Mouse (Mus musculus) kidney, embryonic 16.5 days (tissue): ENCODE data around the gene Cdc6. TPM values are rescaled to one million over a fixed set of nuclear protein-coding genes. Genes with fewer than 3 reads are reported as not detected.

ENCODE experiments used
- ATAC-seq: fragments of 200-750 bp; cut with Nextera tagmentation; 2 replicates; pipeline ENCODE4 v1.8.0; 2017; ENCODE audit warnings: moderate TSS enrichment; ENCODE audit not compliant: low FRiP score, low TSS enrichment
- H3K27ac ChIP-seq: fragments of 300-500 bp; sonication (generic); 2 replicates; pipeline ENCODE4 v1.5.1; 2014; ENCODE audit warnings: low read length
- H3K27me3 ChIP-seq: fragments of 300-500 bp; sonication (generic); 2 replicates; pipeline ENCODE4 v1.6.1; 2014; ENCODE audit warnings: low read length, control low read depth, mixed read lengths; ENCODE audit not compliant: insufficient read depth
- H3K36me3 ChIP-seq: fragments of 300-500 bp; sonication (generic); 2 replicates; pipeline ENCODE4 v1.6.1; 2014; ENCODE audit warnings: low read length, control low read depth, mixed read lengths; ENCODE audit not compliant: insufficient read depth
- H3K4me1 ChIP-seq: fragments of 300-500 bp; sonication (generic); 2 replicates; pipeline ENCODE4 v1.6.1; 2014; ENCODE audit warnings: low read length, control low read depth, mixed read lengths; ENCODE audit not compliant: insufficient read depth
- H3K4me2 ChIP-seq: fragments of 300-500 bp; sonication (generic); replicated peaks from 2 replicates; pipeline ENCODE4 v1.6.1; 2014; ENCODE audit warnings: low read depth, low read length
- H3K4me3 ChIP-seq: fragments of 300-500 bp; sonication (generic); 2 replicates; pipeline ENCODE4 v1.5.1; 2014; ENCODE audit warnings: mild to moderate bottlenecking, low read length
- H3K9ac ChIP-seq: fragments of 300-500 bp; sonication (generic); replicated peaks from 2 replicates; pipeline ENCODE4 v1.6.1; 2014; ENCODE audit warnings: low read length
- H3K9me3 ChIP-seq: fragments of 300-500 bp; sonication (generic); 2 replicates; pipeline ENCODE4 v1.6.1; 2016; ENCODE audit warnings: low read length, control low read depth
- WGBS: fragments of 180-500 bp; shearing (Covaris S2); extraction: QIAGEN DNeasy Blood & Tissue Kit; methylation state at CpG from one replicate; pipeline ENCODE4 v1.1.7; 2014; 5-methylcytosine and 5-hydroxymethylcytosine counted together
- polyA plus RNA-seq: library from polyadenylated mRNA; unstranded; fragments of >200 nt; fragmentation: Nextera tagmentation; extraction: Ambion mirVana; gene quantifications from 2 replicates; pipeline ENCODE4 v1.2.1, GENCODE M21; 2015

The Cdc6 gene
- 36.2 and 38.6 TPM in 2 replicates for polyA plus RNA-seq

DNA sequence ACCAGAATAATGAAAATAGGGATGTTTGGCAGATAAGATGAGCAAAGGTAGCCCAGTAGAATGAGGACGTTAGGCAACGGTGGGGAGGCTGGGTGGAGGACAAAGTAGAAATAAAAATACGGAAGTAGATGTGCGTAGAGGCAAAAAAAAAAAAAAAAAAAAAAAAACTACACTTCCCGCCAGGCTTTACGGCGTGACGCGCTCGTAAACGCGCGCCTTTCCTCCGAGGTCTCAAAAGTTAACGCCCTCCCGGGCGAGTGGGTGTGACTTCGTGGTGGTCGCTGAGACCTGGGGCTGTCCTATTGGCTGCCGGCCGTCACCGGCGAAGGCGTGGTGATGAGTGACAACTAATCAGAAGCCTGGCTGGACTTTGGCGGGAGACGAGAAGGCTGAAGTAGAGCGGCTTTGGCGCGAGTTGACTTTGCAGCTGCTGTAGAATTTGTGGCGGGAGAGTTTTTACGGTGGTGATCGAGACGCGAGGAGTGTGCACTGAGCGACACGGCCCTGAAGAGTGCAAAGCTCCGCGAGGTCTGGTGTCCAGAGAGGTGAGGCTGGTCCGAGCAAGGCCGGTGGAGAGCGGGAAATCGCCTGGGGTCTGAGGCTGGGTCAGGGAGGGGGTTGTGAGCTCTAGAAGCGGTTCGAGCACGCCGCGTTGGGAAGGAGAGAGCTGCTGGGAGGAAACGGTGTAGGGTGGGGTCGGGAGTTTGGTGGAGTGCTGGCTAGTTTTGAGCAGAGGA lies at the start of gene Cdc6:
Gene Cdc6, plus strand, starts transcription at position 365 of the 737 bp plus-strand sequence.
- H3K9me3 ChIP-seq = no peaks in the 10 kb centered on the region
- peak within 1 kb of the TSS; percentile 97 for H3K4me2 ChIP-seq
- peak within 1 kb of the TSS; percentile 47; the same call in 1 of the 2 replicates for H3K27ac ChIP-seq
- under 1% methylated on average over 48 of the region's 49 CpGs for WGBS
- peaks cover 33% of the 10 kb centered on the region for H3K4me1 ChIP-seq
- peak; percentile 97 for ATAC-seq
- H3K36me3 ChIP-seq = peaks cover 5% of the 10 kb centered on the region; the same call in 1 of the 2 replicates
- H3K4me3 ChIP-seq = peak within 1 kb of the TSS; percentile 66
- no peaks in the 10 kb centered on the region for H3K27me3 ChIP-seq
- peak within 1 kb of the TSS; percentile 75 for H3K9ac ChIP-seq

DNA sequence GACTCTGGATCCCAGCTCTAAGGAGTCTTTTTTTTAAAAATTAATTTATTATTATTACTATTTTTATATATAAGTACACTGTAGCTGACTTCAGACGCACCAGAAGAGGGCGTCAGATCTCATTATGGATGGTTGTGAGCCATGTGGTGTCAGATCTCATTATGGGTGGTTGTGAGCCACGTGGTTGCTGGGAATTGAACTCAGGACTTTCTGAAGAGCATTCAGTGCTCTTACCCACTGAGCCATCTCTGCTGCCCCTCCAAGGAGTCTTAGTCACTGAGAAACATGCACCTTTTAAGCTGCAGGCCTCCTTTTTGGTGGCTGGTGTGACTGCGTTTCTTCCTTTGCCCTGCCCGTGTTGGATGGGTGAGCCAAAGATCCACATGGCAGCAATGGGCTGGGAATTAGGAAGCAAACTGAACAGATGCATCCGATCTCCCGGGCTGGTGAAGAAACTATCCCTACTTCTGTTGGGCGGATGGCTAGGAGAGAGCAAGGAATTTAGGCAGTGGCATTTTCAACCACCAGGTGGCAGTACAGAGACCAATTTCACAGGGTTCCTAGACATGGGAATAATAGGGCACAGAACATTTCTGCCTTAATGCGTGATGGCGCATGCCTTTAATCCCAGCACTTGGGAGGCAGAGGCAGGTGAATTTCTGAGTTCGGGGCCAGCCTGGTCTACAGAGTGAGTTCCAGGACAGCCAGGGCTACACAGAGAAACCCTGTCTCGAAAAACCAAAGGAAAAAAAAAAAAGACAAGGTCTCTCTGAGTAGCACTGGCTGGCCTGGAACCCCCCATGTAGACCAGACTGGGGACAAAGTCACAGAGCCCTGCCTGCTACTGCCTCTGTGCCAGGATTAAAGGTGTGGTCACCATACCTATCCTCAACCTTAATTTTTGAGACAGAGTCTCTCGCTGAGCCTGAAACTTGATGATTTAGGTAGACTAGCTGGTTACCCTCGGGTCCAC lies 48.6 kb upstream of the Cdc6 start:
- Histone ChIP-seq H3K4me3 (no peak overlapping the region), H3K27ac (no peak overlapping the region), H3K27me3 (no peaks in the 10 kb centered on the region), H3K9ac (no peak overlapping the region), H3K4me2 (0 out of 2 replicates have a peak overlapping the region, but pooled peaks have one; percentile 26), H3K4me1 (peaks cover 5% of the 10 kb centered on the region), H3K9me3 (no peaks in the 10 kb centered on the region), H3K36me3 (no peaks in the 10 kb centered on the region)
- WGBS = 36% methylated on average over 14 of the region's 14 CpGs
- ATAC-seq = peak; percentile 61

DNA sequence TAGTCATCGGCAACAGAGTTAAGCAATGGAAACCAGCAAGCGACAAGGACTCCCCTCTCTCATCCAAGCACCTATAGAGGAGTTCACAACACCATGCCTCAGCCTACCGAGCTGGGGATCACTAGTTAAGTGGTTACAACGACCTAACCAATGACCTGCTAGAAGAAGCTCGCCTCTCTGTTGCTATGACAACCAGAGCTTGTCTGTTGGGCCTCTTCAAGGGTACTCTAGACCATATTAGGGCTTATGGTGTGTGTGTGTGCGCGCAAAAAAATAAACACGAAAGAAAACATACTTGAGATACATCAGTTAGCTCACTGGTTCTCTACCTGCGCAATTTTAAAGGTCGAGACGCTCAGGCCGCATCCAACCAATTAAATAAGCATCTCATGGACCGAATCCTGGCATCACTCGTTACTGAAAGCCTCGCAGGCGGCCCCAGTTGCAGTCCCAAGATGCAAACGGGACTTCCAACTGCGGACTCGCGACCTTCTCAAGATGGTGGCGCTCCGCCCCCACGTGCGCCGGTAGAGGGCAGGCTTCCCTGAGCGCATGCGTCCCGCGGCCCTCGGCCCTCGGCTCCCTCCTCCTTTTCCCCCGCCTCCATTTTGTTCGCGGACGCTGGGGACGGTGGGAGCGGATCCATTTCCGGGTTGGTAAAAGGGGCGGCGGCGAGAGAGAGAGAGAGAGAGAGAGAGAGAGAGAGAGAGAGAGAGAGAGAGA lies 44.4 kb upstream of the Cdc6 start, which contains the start of gene Wipf2:
Gene Wipf2, plus strand, starts transcription at position 611 of the 723 bp plus-strand sequence.
- Histone ChIP-seq H3K27me3 (no peaks in the 10 kb centered on the region), H3K4me1 (peaks cover 13% of the 10 kb centered on the region), H3K27ac (peak within 1 kb of the TSS; percentile 94), H3K9ac (peak within 1 kb of the TSS; percentile 79), H3K4me3 (peak within 1 kb of the TSS; percentile 71), H3K9me3 (no peaks in the 10 kb centered on the region), H3K4me2 (peak within 1 kb of the TSS; percentile 87), H3K36me3 (peaks cover 19% of the 10 kb centered on the region; the same call in 1 of the 2 replicates)
- WGBS = 7% methylated on average over 38 of the region's 41 CpGs
- ATAC-seq = peak; percentile 87

DNA sequence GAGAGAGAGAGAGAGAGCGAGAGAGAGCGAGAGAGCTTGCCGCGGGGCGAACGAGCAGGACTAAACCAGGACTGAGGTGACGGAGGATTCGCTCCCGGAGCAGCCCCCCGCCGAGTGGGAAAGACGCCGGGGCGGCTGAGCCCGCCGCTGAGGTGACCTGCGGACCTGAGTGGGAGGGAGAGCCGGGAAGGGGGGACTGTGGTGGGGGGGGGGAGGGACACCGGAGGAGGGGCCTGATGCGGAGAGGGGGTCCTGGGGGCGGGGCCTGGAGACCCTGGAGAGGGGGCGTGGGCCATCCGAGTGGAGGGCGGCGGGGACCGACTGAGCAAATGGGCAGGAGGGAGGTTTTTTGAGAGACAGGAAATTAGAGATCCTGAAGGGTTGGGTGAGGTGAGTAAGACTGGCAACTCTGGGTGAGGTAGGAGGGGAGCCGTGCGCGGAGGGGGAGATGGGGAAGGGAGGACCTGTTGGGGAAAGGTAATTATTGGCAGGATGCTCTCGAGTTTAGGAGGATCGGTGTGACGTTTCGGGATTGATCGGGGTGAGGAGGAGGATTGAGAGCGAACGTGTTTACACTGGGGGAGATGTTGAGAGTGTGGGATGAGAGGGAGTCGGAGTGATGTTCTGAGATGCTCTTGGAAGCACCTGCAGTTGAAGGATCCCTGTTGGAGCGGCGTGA lies 43.7 kb upstream of the Cdc6 start:
- Histone ChIP-seq H3K9ac (peak overlapping the region; percentile 79), H3K4me2 (peak overlapping the region; percentile 87), H3K36me3 (peaks cover 24% of the 10 kb centered on the region; the same call in 1 of the 2 replicates), H3K9me3 (no peaks in the 10 kb centered on the region), H3K4me3 (peak overlapping the region; percentile 71), H3K27me3 (no peaks in the 10 kb centered on the region), H3K27ac (peak overlapping the region; percentile 94), H3K4me1 (peaks cover 13% of the 10 kb centered on the region)
- 0% methylated on average over 32 of the region's 39 CpGs for WGBS
- peak; percentile 81 for ATAC-seq

DNA sequence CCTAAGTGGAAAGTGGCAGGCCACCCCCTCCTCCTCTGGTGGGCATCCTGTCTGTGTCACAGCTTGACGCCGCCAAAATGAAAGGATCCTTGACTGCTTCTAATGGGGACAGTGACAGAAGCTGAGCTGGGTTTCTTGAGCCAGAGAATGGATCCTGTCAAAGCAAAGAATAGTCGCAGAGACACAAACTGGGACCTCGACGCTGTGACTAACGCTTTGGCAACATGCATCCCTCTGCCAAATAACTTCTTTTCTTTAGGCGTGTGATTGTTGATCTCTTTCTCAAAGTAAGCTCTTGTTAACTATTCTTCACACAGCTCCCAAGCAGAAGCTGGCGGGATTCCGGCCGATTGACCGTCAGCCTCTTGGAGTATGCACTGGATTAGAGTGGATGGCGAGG lies 40.3 kb upstream of the Cdc6 start:
- H3K36me3 ChIP-seq = peaks cover 33% of the 10 kb centered on the region
- H3K27ac ChIP-seq = no peak overlapping the region
- H3K9ac ChIP-seq = no peak overlapping the region
- H3K4me2 ChIP-seq = no peak overlapping the region
- H3K9me3 ChIP-seq = no peaks in the 10 kb centered on the region
- H3K27me3 ChIP-seq = no peaks in the 10 kb centered on the region
- H3K4me3 ChIP-seq = no peak overlapping the region
- peaks cover 13% of the 10 kb centered on the region for H3K4me1 ChIP-seq
- WGBS = 97% methylated on average over 12 of the region's 12 CpGs
- ATAC-seq = no peak

DNA sequence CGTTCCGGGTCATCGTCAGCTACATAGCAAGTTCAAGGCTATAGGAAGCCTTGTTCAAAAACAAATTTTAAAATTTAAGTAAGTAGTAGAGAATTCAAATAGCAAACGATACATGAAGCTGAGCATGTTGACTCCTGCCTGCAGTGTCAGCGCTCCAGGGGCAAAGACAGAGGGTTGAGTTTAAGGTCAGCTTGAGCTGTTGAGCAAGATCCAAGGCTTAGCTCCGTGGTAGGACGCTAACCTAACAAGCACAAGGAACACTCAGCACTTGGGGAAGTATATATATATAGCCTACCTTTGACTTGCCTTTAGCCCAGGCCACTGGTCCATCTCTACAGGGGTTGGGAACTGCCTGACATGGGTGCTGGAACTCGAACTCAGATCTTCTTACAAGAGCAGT lies 37.7 kb upstream of the Cdc6 start:
- no peak overlapping the region for H3K4me3 ChIP-seq
- H3K4me2 ChIP-seq = no peak overlapping the region
- H3K27ac ChIP-seq = no peak overlapping the region
- H3K9ac ChIP-seq = no peak overlapping the region
- H3K9me3 ChIP-seq = no peaks in the 10 kb centered on the region
- ATAC-seq = no peak
- 0 out of 2 replicates have a peak, but pooled peaks cover under 1% of the 10 kb centered on the region for H3K4me1 ChIP-seq
- 96% methylated on average over 8 of the region's 8 CpGs for WGBS
- H3K36me3 ChIP-seq = peaks cover 42% of the 10 kb centered on the region
- no peaks in the 10 kb centered on the region for H3K27me3 ChIP-seq

DNA sequence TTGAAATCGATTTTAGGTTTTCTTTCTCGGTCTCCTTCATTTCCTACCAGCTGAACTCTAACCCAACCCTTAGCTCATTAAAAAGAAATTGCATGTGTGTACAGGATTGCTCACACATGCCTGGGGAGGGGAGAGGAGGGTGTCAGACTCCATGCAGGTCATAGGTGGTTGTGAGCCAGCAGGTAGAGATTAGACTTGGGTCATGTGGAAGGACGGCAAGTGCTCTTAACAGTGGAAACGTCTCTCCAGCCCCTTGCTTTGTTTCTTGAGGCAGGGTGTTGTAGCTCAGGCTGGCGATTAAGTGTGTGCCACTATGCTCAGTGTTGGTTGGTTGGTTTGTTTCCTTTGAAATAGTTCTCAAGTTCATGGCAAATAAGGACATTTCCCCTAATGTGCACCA lies 36.8 kb upstream of the Cdc6 start:
- H3K27me3 ChIP-seq = no peaks in the 10 kb centered on the region
- no peak overlapping the region for H3K4me3 ChIP-seq
- H3K36me3 ChIP-seq = peaks cover 42% of the 10 kb centered on the region
- ATAC-seq = no peak
- no peak overlapping the region for H3K27ac ChIP-seq
- 84% methylated on average over 5 of the region's 5 CpGs for WGBS
- no peak overlapping the region for H3K9ac ChIP-seq
- H3K4me1 ChIP-seq = no peaks in the 10 kb centered on the region
- no peak overlapping the region for H3K4me2 ChIP-seq
- no peaks in the 10 kb centered on the region for H3K9me3 ChIP-seq

DNA sequence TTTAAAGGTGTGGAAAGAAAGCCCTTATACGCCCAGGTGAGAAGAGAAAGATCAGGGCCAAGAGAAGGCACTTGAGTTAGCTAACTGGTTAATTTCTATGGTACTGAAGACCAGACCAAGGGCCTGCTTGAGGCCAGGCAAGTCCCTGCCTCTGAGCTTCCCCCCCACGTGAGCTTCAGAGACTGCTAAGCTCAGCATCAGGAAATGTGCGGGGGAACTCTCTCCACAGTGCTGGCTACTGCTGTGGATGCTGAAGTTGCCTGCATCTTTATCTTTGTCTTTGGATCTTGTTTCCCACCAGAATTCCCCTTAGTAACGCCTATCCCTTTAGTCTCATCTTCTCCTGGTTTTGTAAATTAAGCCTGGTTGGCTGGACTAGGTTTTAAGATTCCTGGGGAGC lies 36.2 kb upstream of the Cdc6 start:
- H3K9ac ChIP-seq = no peak overlapping the region
- H3K27ac ChIP-seq = no peak overlapping the region
- no peaks in the 10 kb centered on the region for H3K27me3 ChIP-seq
- H3K4me2 ChIP-seq = no peak overlapping the region
- peaks cover under 1% of the 10 kb centered on the region; the same call in 1 of the 2 replicates for H3K4me1 ChIP-seq
- 66% methylated on average over 4 of the region's 4 CpGs for WGBS
- H3K36me3 ChIP-seq = peaks cover 40% of the 10 kb centered on the region
- H3K9me3 ChIP-seq = no peaks in the 10 kb centered on the region
- no peak overlapping the region for H3K4me3 ChIP-seq
- no peak for ATAC-seq

DNA sequence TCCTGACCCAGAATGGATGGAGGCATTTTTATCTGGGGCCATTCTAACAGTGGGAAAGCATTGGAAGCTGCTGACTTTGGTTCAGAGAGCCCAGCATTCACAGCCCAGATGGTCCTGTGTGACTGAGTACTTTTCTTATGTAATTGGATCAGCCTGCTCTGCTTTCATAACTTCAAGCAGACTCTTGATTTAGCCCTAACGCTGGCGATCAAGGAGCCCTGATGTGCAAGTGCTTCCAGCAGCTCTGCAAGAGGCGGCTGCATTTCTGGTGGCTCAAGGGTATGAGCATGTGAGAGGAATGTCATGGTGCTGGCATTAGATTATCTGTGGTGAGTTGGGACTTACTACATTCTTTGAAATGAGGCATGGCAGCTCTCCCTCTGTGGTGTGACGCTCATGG lies 35.6 kb upstream of the Cdc6 start:
- Histone ChIP-seq H3K27ac (no peak overlapping the region), H3K9ac (no peak overlapping the region), H3K27me3 (no peaks in the 10 kb centered on the region), H3K4me2 (no peak overlapping the region), H3K4me3 (no peak overlapping the region), H3K36me3 (peaks cover 35% of the 10 kb centered on the region), H3K4me1 (peaks cover 7% of the 10 kb centered on the region), H3K9me3 (no peaks in the 10 kb centered on the region)
- WGBS = 75% methylated on average over 4 of the region's 4 CpGs
- no peak for ATAC-seq
